Mouse (Mus musculus) thymus, adult 2 months (tissue): Measurements from ENCODE around the gene Ghsr. TPM values are rescaled to one million over a fixed set of nuclear protein-coding genes. Genes with fewer than 3 reads are reported as not detected.

Experiments used
- DNase-seq: peaks from one replicate; pipeline ENCODE4 v3.0.0; 2021
- H3K27ac ChIP-seq: fragments of 200-500 bp; 2 replicates; pipeline ENCODE4 v1.5.1; 2012; ENCODE audit warnings: low read length, control low read depth; ENCODE audit not compliant: control insufficient read depth, insufficient read depth
- H3K27me3 ChIP-seq: fragments of 200-500 bp; 2 replicates; pipeline ENCODE4 v1.6.1; 2012; ENCODE audit warnings: mild to moderate bottlenecking, low read length, moderate library complexity, mixed read lengths; ENCODE audit not compliant: control insufficient read depth, insufficient read depth
- H3K36me3 ChIP-seq: fragments of 200-500 bp; 2 replicates; pipeline ENCODE4 v1.6.1; 2012; ENCODE audit warnings: mild to moderate bottlenecking, low read length, moderate library complexity; ENCODE audit not compliant: control insufficient read depth, insufficient read depth
- H3K4me1 ChIP-seq: fragments of 200-500 bp; replicated peaks from 2 replicates; pipeline ENCODE4 v1.6.1; 2012; ENCODE audit warnings: low read length; ENCODE audit not compliant: control insufficient read depth, insufficient read depth
- H3K4me3 ChIP-seq: fragments of 200-500 bp; 2 replicates; pipeline ENCODE4 v1.5.1; 2012; ENCODE audit warnings: mild to moderate bottlenecking, low read length, control low read depth, moderate library complexity; ENCODE audit not compliant: control insufficient read depth, insufficient read depth
- CTCF ChIP-seq: fragments of 200-500 bp; IDR thresholded peaks from 2 replicates; pipeline ENCODE4 v1.5.1; 2012; ENCODE audit warnings: mild to moderate bottlenecking, control low read depth, low read length, moderate library complexity, borderline replicate concordance; ENCODE audit not compliant: control insufficient read depth, poor library complexity, insufficient read depth; ENCODE audit errors: extremely low read depth
- POLR2A ChIP-seq: fragments of 200-500 bp; IDR thresholded peaks from 2 replicates; pipeline ENCODE4 v1.6.1; 2012; ENCODE audit warnings: mild to moderate bottlenecking, low read length, control low read depth, moderate library complexity; ENCODE audit not compliant: control insufficient read depth, poor library complexity, insufficient read depth; ENCODE audit errors: extremely low read depth
- WGBS: fragments of 180-500 bp; shearing (Covaris S2); methylation state at CpG from one replicate; pipeline ENCODE4 v1.1.7; 2018; 5-methylcytosine and 5-hydroxymethylcytosine counted together
- polyA plus RNA-seq: library from polyadenylated mRNA; depleted of rRNA; stranded (reverse); fragments of >200 nt; gene quantifications from 2 replicates; pipeline ENCODE4 v1.2.3, GENCODE M21; 2012; rRNA removed

Ghsr gene
- polyA plus RNA-seq, result 0.05 and 0.13 TPM in 2 replicates

- Histone ChIP-seq H3K27ac (no peak within 1 kb of the TSS), H3K36me3 (no peaks in the 10 kb centered on the region), H3K4me3 (no peak within 1 kb of the TSS), H3K4me1 (no peaks in the 10 kb centered on the region; the same call in 1 of the 2 replicates), H3K27me3 (peaks cover 5% of the 10 kb centered on the region; the same call in 1 of the 2 replicates)
- 6% methylated on average over 19 of the region's 19 CpGs for WGBS
- TF ChIP-seq POLR2A, result no peak
- no peak for TF ChIP-seq CTCF
- no peak for DNase-seq
Observed at GRCm38 (mm10) chr3:27371276-27371621, at the start of gene Ghsr. Gene Ghsr, plus strand, starts transcription at chr3:27371351.

- H3K4me3 ChIP-seq, result no peak overlapping the region
Observed at GRCm38 (mm10) chr3:27322591-27322990, 48.6 kb upstream of the Ghsr start.

GRCm38 (mm10) chr3:27323551-27323950 is 47.6 kb upstream of the Ghsr start:
- 85% methylated on average over 5 of the region's 5 CpGs for WGBS
- no peak for TF ChIP-seq POLR2A
- no peak for TF ChIP-seq CTCF
- Histone ChIP-seq H3K4me3 (no peak overlapping the region), H3K36me3 (no peaks in the 10 kb centered on the region), H3K27me3 (no peaks in the 10 kb centered on the region), H3K4me1 (peaks cover 19% of the 10 kb centered on the region), H3K27ac (no peak overlapping the region)
- no peak for DNase-seq

More at GRCm38 (mm10) chr3:27322591-27322990, 48.6 kb upstream of the Ghsr start:
- 38% methylated on average over 9 of the region's 9 CpGs for WGBS
- Histone ChIP-seq H3K27ac (peak overlapping the region; percentile 87; the same call in 1 of the 2 replicates), H3K36me3 (no peaks in the 10 kb centered on the region), H3K4me1 (peaks cover 19% of the 10 kb centered on the region), H3K27me3 (no peaks in the 10 kb centered on the region)
- TF ChIP-seq POLR2A, result no peak
- no peak for TF ChIP-seq CTCF
- peak; percentile 13 for DNase-seq

GRCm38 (mm10) chr3:27326633-27327191 is 44.4 kb upstream of the Ghsr start:
- 83% methylated on average over 4 of the region's 4 CpGs for WGBS
- no peak for TF ChIP-seq POLR2A
- no peak for TF ChIP-seq CTCF
- Histone ChIP-seq H3K4me3 (no peak overlapping the region), H3K27ac (no peak overlapping the region), H3K4me1 (peaks cover 12% of the 10 kb centered on the region), H3K36me3 (no peaks in the 10 kb centered on the region; the same call in 1 of the 2 replicates), H3K27me3 (no peaks in the 10 kb centered on the region)
- DNase-seq, result no peak

GRCm38 (mm10) chr3:27330706-27331105 is 40.4 kb upstream of the Ghsr start:
- H3K36me3 ChIP-seq, result peaks cover 8% of the 10 kb centered on the region

GRCm38 (mm10) chr3:27338437-27338836 is 32.7 kb upstream of the Ghsr start:
- peak; percentile 50 for DNase-seq
- no peaks in the 10 kb centered on the region for H3K4me1 ChIP-seq
- no peak overlapping the region for H3K4me3 ChIP-seq
- WGBS, result 33% methylated on average over 6 of the region's 6 CpGs
- TF ChIP-seq CTCF, result no peak
- TF ChIP-seq POLR2A, result no peak
- H3K36me3 ChIP-seq, result peaks cover 9% of the 10 kb centered on the region
- H3K27me3 ChIP-seq, result no peaks in the 10 kb centered on the region
- H3K27ac ChIP-seq, result no peak overlapping the region

More at GRCm38 (mm10) chr3:27330706-27331105, 40.4 kb upstream of the Ghsr start:
- peaks cover 2% of the 10 kb centered on the region; the same call in 1 of the 2 replicates for H3K4me1 ChIP-seq
- DNase-seq, result no peak
- WGBS, result 18% methylated on average over 5 of the region's 5 CpGs
- H3K4me3 ChIP-seq, result no peak overlapping the region
- no peak for TF ChIP-seq CTCF
- no peak for TF ChIP-seq POLR2A
- no peak overlapping the region for H3K27ac ChIP-seq
- no peaks in the 10 kb centered on the region for H3K27me3 ChIP-seq

- DNase-seq, result no peak
- WGBS, result 88% methylated on average over 3 of the region's 3 CpGs
- Histone ChIP-seq H3K27ac (no peak overlapping the region), H3K4me1 (no peaks in the 10 kb centered on the region), H3K36me3 (peaks cover 9% of the 10 kb centered on the region), H3K27me3 (no peaks in the 10 kb centered on the region), H3K4me3 (no peak overlapping the region)
- no peak for TF ChIP-seq CTCF
Observed at GRCm38 (mm10) chr3:27338887-27339286, 32.3 kb upstream of the Ghsr start.

GRCm38 (mm10) chr3:27340757-27341156 is 30.4 kb upstream of the Ghsr start:
- Histone ChIP-seq H3K4me3 (no peak overlapping the region), H3K27ac (no peak overlapping the region), H3K36me3 (peaks cover under 1% of the 10 kb centered on the region; the same call in 1 of the 2 replicates), H3K4me1 (no peaks in the 10 kb centered on the region), H3K27me3 (no peaks in the 10 kb centered on the region)
- DNase-seq, result no peak
- TF ChIP-seq POLR2A (no peak), CTCF (no peak)
- WGBS, result 98% methylated on average over 5 of the region's 5 CpGs
